Mouse (Mus musculus) splenic B cell, adult 2 months (primary cell): ENCODE data around the gene Antxr1.
"Not testable (repeated sequence)": the region's sequence is repeated elsewhere in the genome, so short reads cannot be mapped to it uniquely, and the experiment has no call there.

Experiments
- DNase-seq: peaks from one replicate; pipeline ENCODE4 v3.0.0-alpha.2; 2011; ENCODE audit warnings: low read depth, low spot score
- H3K27me3 ChIP-seq: 2 replicates; pipeline ENCODE4 v1.6.1; 2012; ENCODE audit warnings: mild to moderate bottlenecking, low read length, moderate library complexity, mixed read lengths; ENCODE audit not compliant: control insufficient read depth, poor library complexity, insufficient read depth, severe bottlenecking
- H3K36me3 ChIP-seq: 2 replicates; pipeline ENCODE4 v1.6.1; 2012; ENCODE audit warnings: mild to moderate bottlenecking, low read length, moderate library complexity, mixed read lengths; ENCODE audit not compliant: control insufficient read depth, poor library complexity, insufficient read depth, severe bottlenecking

Gene Antxr1

DNA sequence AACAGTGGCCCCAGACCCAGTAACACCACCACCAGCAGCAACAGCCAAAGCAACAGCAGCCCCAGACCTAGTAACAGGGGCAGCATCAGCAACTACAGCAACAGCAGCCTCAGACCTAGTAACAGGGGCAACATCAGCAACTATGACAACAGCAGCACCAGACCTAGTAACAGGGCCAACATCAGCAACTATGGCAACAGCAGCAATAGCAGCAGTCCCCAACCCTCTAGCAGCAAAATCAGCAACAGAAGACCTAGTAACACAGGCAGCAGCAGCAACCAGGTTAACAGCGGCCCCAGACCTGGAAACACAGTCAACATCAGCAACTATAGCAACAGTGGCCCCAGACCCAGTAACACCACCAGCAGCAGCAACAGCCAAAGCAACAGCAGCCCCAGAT, 224.1 kb downstream of the Antxr1 start:
- H3K27me3 ChIP-seq: no peaks in the 10 kb centered on the region
- DNase-seq: no peak
- no peaks in the 10 kb centered on the region for H3K36me3 ChIP-seq

DNA sequence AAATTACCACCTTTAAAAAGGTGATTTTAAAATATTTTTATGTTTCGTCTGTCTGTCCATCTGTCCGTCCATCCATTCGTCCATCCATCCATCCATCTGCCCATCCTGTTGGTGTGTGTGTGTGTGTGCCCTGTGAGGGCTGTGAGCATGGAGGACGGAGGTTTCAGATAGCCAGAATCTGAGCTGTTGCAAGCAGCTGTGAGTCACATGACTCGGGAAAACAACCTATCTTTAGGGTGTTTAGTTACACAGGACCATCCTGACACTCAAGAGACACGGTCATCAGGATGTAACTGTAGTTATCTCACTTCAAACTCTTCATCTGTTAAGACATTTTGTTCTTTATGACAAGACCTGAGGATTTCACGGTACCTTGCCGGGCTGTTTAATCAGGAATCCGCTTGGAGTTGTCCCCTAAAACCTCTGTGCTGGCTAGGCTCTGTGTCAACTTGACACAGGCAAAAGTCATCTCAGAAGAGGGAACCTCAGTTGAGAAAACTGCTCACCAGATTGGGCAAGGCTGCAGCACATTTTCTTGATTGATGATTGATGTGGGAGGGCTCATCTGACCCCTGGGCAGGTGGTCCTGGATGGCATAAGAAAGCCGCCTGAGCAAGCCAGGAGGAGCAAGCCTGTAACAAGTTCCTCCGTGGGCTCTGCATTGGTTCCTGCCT, 231.4 kb downstream of the Antxr1 start, which contains the start of gene D6Ertd527e:
Gene D6Ertd527e (plus strand): TSS at position 624 of the 674 bp plus-strand sequence.
- H3K27me3 ChIP-seq: no peaks in the 10 kb centered on the region
- no peak for DNase-seq
- no peaks in the 10 kb centered on the region for H3K36me3 ChIP-seq

DNA sequence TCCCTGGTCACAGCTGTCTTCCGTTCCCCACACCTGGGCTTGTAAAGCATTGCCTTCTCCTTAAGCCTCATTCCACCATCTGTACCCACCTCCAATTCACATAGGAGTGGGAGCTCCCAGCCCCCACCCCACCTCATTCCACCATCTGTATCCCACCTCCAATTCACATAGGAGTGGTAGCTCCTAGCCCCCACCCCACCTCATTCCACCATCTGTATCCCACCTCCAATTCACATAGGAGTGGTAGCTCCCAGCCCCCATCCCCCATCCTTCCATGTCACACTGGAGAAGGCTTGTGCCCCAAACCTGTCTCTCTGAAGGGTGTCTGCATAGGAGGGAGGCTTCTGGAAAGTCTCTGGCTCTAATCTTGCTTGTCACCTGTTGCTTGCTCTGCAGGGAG, 232.3 kb downstream of the Antxr1 start:
- Histone ChIP-seq H3K27me3 (no peaks in the 10 kb centered on the region), H3K36me3 (no peaks in the 10 kb centered on the region)
- DNase-seq: no peak

DNA sequence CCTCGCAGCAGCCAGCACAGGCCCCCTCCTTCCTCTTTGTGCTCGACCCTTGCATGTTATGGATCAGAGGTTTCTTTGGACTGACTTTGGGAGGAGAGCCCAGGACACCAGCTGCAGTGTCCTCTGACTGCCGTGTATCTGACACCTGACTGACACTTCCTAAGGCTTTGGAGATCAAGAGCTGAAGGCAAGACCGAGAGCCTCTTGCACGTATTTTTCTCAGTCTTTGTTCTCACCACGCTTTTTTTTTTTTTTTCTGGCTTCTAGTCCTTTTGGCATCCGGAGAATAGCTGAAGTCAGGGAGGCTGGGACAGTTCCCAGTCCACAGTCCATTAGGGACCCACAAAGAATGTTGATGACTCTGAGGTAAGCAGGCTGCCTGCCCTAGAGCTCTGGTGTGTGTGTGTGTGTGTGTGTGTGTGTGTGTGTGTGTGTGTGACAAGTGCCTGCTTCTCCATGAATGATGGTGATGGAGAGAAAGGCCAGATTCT, 233.2 kb downstream of the Antxr1 start:
- Histone ChIP-seq H3K36me3 (no peaks in the 10 kb centered on the region), H3K27me3 (no peaks in the 10 kb centered on the region)
- DNase-seq: no peak

DNA sequence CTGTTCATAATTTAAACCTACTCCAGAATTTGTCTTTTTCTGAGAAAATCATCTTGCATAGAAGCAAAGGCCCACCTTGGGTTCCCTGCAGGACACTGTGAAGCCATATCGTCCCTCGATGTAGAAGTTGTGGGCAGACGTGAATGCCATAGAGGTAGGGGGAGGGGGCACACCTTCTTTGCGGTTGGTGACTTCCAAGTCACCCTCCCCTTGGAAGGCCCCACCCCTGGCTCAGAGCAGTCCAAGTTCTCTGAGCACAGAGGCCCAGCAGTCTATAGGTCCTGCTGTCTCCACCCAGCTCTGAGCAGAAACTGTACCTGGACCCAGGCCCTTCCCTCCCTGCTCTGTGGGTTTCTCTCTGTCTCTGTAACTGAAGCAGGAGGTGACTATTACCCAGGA, 233.7 kb downstream of the Antxr1 start:
- no peak for DNase-seq
- no peaks in the 10 kb centered on the region for H3K36me3 ChIP-seq

DNA sequence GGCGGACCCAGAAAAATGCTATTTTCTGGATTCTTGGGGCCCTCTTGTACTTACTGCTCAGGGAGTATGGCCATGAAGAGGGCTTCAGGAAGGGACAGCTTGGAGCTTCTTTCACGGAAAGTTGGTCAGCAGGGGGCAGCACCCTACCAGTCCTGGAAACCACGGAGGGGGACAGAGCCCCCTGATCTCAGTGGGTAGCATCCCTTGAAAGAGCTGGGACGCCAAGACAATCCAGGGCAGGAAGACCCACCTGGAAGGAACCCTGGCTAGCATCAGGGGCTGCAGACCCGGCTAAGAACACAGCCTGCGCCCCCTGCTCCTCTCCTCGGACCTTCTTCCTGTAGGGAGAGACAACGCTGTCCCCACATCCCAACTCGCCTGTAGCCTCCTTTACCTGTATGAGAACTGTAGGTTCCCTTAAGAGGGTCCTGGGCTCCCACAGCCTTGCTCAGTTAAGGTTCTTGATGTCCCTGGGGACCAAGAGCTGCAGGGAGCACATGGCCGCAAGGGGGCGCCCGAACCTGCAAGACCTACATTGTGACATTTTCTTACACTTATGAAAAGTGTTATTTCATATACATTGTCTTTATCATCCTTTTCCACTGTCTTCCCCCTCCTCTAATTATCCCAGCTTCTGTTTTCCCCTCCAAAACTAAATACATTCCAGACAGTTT, 234.2 kb downstream of the Antxr1 start:
- Histone ChIP-seq H3K27me3 (no peaks in the 10 kb centered on the region), H3K36me3 (no peaks in the 10 kb centered on the region)
- DNase-seq: peak; percentile 92

More for the DNA sequence above, 233.7 kb downstream of the Antxr1 start:
- no peaks in the 10 kb centered on the region for H3K27me3 ChIP-seq

DNA sequence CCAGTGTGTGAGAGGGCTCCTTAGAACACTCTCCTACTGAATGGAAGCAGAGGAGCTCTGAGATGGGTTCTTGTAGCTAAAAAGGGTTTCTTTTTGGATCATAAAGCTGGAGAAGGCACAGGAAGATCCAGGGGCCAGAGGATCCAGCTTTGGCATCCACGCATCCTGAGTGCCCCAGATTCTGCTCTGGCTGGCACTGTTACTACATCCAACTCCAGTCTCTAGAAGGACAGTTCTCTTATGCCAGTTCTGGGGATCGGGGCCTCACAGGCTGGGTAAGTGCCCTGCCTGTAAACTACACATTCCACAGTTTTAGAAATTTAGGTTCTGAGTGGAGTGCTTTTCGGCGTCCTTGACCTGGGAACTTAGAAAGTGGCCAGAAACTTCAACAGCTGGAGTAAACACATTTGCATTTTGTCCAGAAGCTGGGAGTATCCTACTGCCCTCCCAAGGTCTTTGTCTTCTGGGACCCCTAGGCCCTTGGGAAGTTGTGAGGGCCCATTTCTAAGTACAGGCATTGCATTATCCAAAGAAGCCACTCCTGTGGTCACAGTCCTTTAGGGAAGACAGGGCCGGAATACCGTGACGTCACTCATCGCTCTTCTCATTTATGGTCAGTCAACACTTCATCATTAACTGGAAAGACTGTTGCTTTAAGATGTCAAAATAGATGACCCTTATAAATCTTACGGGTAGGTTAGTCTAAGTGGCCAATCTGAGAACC, 235.2 kb downstream of the Antxr1 start:
- no peaks in the 10 kb centered on the region for H3K27me3 ChIP-seq
- no peaks in the 10 kb centered on the region for H3K36me3 ChIP-seq
- no peak for DNase-seq

DNA sequence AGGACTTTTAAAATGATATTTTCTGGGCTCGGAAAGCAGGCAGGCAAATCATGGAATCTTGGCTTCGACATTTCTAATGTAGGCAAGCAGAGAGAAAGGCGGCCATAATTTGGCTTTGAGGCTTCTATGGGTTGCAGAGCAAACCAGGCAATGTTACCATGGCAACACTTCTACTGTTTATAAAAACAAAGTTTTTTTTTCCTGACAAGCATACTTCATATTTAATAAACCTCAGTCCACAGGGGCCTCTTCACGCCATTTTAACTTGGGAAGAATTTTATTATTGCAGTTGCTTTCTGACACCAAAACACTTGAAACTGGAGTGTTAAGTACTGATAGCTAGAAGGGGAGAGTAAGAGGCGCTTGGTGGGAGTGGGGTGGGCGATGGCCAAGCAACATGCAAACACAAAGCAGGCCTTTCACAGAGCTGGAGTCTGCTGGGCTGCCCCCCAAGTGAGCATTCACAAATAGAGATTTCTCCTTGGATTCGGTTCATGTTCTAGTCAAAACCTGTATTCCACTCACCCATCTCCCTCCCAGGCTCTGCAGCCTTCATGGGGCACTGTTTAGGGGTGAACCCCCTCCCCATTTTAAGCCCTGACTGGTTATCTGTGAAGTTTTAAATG, 235.8 kb downstream of the Antxr1 start:
- H3K27me3 ChIP-seq: no peaks in the 10 kb centered on the region
- H3K36me3 ChIP-seq: no peaks in the 10 kb centered on the region
- DNase-seq: no peak

DNA sequence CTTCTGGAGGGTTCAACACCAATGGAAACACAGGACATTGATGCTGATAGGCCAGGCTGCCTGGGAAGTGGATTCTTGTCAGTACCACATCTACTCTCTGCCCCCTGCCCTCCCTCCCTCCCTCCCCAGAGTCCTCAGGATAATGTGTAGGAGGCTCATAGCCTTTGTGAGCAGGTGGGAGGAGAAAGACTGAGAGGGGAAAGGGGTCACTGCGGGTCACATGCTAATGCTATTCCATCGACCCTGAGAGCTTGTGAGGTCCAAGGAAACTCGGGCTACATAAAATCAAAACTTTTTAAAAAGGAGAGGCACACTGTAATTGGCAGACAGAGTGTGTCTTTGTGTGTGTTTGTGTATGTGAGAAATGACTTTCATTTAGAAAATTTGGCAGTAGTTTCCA, 236.4 kb downstream of the Antxr1 start:
- DNase-seq: no peak
- Histone ChIP-seq H3K27me3 (no peaks in the 10 kb centered on the region), H3K36me3 (no peaks in the 10 kb centered on the region)

DNA sequence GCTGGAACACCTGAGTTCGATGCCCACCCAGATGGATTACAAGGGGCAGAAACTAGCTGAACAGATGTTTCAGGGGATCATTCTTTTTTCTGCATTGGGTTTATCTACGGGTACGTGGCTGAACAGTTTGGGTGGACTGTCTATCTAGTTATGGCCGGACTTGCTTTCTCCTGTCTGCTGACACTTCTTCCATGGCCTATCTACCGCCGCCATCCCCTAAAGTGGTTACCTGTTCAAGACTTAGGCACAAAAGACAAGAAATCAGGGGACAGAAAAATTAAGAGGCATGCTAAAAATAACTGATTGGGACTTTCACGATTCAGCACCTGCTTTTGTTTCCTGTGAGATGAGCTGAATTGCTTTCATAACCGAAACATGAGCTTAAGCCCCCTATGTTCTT, 242.0 kb downstream of the Antxr1 start:
- H3K27me3 ChIP-seq, H3K36me3 ChIP-seq, DNase-seq: not testable (repeated sequence)

DNA sequence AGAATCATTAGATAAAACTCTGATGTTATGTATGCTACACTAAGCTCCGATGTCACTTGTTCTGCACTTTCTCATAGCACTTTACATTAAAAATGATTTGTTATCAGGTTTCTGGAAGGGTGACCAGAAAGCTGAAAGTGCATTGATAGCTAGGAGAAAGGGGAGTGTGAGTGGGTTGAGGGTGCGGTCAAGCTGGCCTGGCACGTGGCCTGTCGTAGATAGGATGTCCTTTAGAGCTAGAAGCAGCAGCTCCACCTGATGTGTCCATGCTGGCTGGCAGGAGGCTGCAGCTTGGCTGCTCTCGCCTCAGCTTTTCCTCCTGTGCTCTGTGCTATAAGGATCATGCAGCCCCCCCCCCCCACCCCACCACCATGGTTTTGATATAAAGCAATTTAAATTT, 243.1 kb downstream of the Antxr1 start:
- peaks cover 2% of the 10 kb centered on the region for H3K36me3 ChIP-seq
- no peaks in the 10 kb centered on the region for H3K27me3 ChIP-seq
- no peak for DNase-seq

DNA sequence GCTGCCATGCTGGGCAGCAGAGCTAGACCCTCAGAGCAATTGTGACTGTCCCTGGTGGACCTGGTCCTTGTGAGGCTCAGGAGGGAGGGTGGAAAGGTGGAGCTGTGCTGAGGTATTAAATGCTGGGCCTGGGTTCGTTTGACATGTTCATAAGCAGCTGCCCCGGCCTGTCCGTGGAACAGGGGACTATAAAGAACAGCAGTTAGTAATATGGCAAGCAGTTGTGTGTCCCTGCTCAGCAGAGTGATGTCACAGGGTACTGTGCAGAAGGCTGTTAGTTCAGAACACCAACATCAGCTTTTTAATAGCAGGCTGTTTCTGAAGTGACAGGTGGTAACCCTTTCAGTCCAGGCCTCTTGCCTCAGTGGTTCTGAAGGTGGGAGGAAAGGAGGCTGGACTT, 244.7 kb downstream of the Antxr1 start:
- peaks cover 5% of the 10 kb centered on the region for H3K36me3 ChIP-seq
- DNase-seq: no peak

DNA sequence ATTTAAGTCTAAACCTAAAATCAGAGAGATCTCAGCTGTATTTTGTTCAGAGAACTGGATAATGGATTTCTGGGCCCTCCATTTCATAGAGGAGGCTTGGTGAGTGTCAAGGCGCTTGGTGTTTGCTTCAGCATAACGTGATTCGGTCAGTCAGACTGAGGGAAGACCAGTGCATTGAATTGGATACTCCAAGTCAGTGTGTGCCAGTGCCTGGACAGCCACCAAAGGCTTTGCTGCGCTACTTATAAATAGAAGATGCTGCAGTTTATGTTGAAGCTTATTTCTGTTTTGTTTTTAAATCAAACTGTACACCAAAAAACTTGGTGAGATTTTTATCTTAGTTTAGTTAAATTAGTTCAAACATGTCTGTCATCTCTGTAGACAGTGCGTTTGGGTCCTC, 247.3 kb downstream of the Antxr1 start:
- no peak for DNase-seq
- Histone ChIP-seq H3K36me3 (peaks cover 7% of the 10 kb centered on the region), H3K27me3 (no peaks in the 10 kb centered on the region)

More for the DNA sequence above, 244.7 kb downstream of the Antxr1 start:
- no peaks in the 10 kb centered on the region for H3K27me3 ChIP-seq

DNA sequence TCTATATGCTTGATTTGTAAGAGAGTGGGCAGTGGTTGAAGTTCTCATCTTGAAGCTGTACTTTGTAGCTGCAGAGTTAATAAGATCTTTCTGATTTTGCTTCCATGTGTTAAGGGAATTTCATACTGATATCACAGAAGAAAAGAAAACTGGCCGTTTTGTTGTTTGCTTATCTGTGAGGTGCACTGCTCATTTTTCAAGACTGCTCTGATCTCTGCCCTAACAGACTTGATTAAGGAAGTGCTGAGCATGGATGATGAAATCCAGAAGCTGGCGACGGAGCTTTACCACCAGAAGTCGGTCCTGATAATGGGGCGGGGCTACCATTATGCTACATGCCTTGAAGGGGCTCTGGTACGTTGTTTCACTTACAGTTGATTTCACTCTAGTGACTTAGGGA, 250.6 kb downstream of the Antxr1 start:
- Histone ChIP-seq H3K27me3 (no peaks in the 10 kb centered on the region), H3K36me3 (peaks cover 7% of the 10 kb centered on the region)
- DNase-seq: no peak
